Mouse (Mus musculus) kidney, embryonic 16.5 days (tissue): Measurements from ENCODE around the gene Chst11. TPM values are rescaled to one million over a fixed set of nuclear protein-coding genes. Genes with fewer than 3 reads are reported as not detected.

ENCODE experiments used
- ATAC-seq: fragments of 200-750 bp; cut with Nextera tagmentation; 2 replicates; pipeline ENCODE4 v1.8.0; 2017; ENCODE audit warnings: moderate TSS enrichment; ENCODE audit not compliant: low FRiP score, low TSS enrichment
- H3K27ac ChIP-seq: fragments of 300-500 bp; sonication (generic); 2 replicates; pipeline ENCODE4 v1.5.1; 2014; ENCODE audit warnings: low read length
- H3K27me3 ChIP-seq: fragments of 300-500 bp; sonication (generic); 2 replicates; pipeline ENCODE4 v1.6.1; 2014; ENCODE audit warnings: low read length, control low read depth, mixed read lengths; ENCODE audit not compliant: insufficient read depth
- H3K36me3 ChIP-seq: fragments of 300-500 bp; sonication (generic); 2 replicates; pipeline ENCODE4 v1.6.1; 2014; ENCODE audit warnings: low read length, control low read depth, mixed read lengths; ENCODE audit not compliant: insufficient read depth
- H3K4me1 ChIP-seq: fragments of 300-500 bp; sonication (generic); 2 replicates; pipeline ENCODE4 v1.6.1; 2014; ENCODE audit warnings: low read length, control low read depth, mixed read lengths; ENCODE audit not compliant: insufficient read depth
- H3K4me2 ChIP-seq: fragments of 300-500 bp; sonication (generic); replicated peaks from 2 replicates; pipeline ENCODE4 v1.6.1; 2014; ENCODE audit warnings: low read depth, low read length
- H3K4me3 ChIP-seq: fragments of 300-500 bp; sonication (generic); 2 replicates; pipeline ENCODE4 v1.5.1; 2014; ENCODE audit warnings: mild to moderate bottlenecking, low read length
- H3K9ac ChIP-seq: fragments of 300-500 bp; sonication (generic); replicated peaks from 2 replicates; pipeline ENCODE4 v1.6.1; 2014; ENCODE audit warnings: low read length
- H3K9me3 ChIP-seq: fragments of 300-500 bp; sonication (generic); 2 replicates; pipeline ENCODE4 v1.6.1; 2016; ENCODE audit warnings: low read length, control low read depth
- WGBS: fragments of 180-500 bp; shearing (Covaris S2); extraction: QIAGEN DNeasy Blood & Tissue Kit; methylation state at CpG from one replicate; pipeline ENCODE4 v1.1.7; 2014; 5-methylcytosine and 5-hydroxymethylcytosine counted together
- polyA plus RNA-seq: library from polyadenylated mRNA; unstranded; fragments of >200 nt; fragmentation: Nextera tagmentation; extraction: Ambion mirVana; gene quantifications from 2 replicates; pipeline ENCODE4 v1.2.1, GENCODE M21; 2015

Gene Chst11
- polyA plus RNA-seq, 1 experiment from 2014 or later, result 5.2 TPM

- H3K36me3 ChIP-seq, result no peaks in the 10 kb centered on the region
- peak overlapping the region; percentile 85 for H3K4me3 ChIP-seq
- peaks cover 6% of the 10 kb centered on the region; the same call in 1 of the 2 replicates for H3K27me3 ChIP-seq
- H3K4me2 ChIP-seq, result peak overlapping the region; percentile 90
- H3K27ac ChIP-seq, result 0 out of 2 replicates have a peak overlapping the region, but pooled peaks have one; percentile 13
- WGBS, result 43% methylated on average over 4 of the region's 4 CpGs
- H3K9ac ChIP-seq, result peak overlapping the region; percentile 82
- H3K4me1 ChIP-seq, result peaks cover 62% of the 10 kb centered on the region
- no peak for ATAC-seq
- H3K9me3 ChIP-seq, result no peaks in the 10 kb centered on the region
Measured at GRCm38 (mm10) chr10:82987394-82987793, 2.1 kb downstream of the Chst11 start.

DNA sequence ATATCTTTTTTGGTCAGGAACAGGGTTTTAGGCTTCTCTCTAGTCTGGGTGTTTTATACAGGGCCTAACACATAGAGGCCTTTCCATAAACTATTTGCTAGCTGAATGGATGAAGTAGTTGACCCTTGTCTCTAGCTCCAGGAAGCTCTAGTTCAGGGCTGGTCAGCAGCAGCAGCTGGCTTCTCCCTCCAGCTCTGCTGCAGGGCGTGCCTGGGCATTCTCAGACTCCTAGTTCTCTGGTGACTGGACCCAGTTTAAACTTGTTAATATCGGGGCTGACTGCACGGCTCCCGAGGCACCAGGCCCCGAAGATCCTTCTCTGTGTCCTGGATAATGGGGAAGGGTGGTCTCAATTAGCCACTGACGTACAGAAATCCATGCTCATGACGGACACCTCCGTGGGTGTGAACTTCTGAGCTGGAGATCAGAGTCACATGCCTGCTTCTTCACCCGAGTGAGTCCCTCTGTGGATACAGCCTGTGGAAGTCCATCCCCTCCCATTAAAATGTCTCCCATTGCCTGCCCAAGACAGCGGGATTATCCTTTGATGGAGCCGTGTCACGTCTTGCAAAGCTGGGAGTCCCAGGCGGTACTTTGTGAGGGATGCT is 4.2 kb downstream of the Chst11 start:
- ATAC-seq, result no peak; the same call in 1 of the 2 replicates
- Histone ChIP-seq H3K4me1 (peaks cover 58% of the 10 kb centered on the region), H3K4me2 (peak overlapping the region; percentile 11; the same call in 1 of the 2 replicates), H3K9ac (no peak overlapping the region), H3K36me3 (no peaks in the 10 kb centered on the region), H3K27ac (peak overlapping the region; percentile 37), H3K4me3 (no peak overlapping the region), H3K9me3 (no peaks in the 10 kb centered on the region), H3K27me3 (no peaks in the 10 kb centered on the region)
- WGBS, result 42% methylated on average over 13 of the region's 13 CpGs

DNA sequence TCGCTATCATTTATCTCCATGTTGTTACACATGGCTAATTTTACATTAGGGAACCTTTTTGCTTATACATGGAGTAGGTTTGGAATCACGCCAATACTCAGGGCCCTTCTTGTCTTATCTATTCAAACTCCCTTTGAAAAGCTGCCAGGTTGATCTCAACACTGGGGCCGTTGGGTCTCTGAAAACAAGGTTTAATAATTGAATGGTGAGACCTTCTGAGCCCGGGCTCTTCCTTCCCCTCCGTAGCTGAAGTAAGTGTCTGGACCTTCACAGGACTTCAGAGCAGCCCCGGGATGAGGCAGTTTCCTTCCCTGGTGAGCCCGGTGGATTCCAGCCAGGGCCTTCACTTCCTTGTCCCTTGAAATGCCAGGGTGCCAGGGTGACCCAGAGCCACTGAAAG is 5.6 kb downstream of the Chst11 start:
- Histone ChIP-seq H3K9ac (no peak overlapping the region), H3K4me2 (no peak overlapping the region), H3K27ac (peak overlapping the region; percentile 19; the same call in 1 of the 2 replicates), H3K4me3 (no peak overlapping the region), H3K4me1 (peaks cover 58% of the 10 kb centered on the region), H3K27me3 (no peaks in the 10 kb centered on the region), H3K9me3 (no peaks in the 10 kb centered on the region), H3K36me3 (no peaks in the 10 kb centered on the region)
- 27% methylated on average over 7 of the region's 7 CpGs for WGBS
- no peak for ATAC-seq

- Histone ChIP-seq H3K36me3 (no peaks in the 10 kb centered on the region), H3K27ac (no peak overlapping the region), H3K4me2 (no peak overlapping the region), H3K4me1 (peaks cover 53% of the 10 kb centered on the region), H3K9ac (no peak overlapping the region), H3K4me3 (no peak overlapping the region), H3K27me3 (no peaks in the 10 kb centered on the region), H3K9me3 (no peaks in the 10 kb centered on the region)
- WGBS, result 45% methylated on average over 10 of the region's 10 CpGs
- ATAC-seq, result no peak
Measured at GRCm38 (mm10) chr10:82991756-82992519, 6.6 kb downstream of the Chst11 start.

- Histone ChIP-seq H3K27ac (no peak overlapping the region), H3K27me3 (no peaks in the 10 kb centered on the region), H3K36me3 (no peaks in the 10 kb centered on the region), H3K9ac (no peak overlapping the region), H3K4me3 (no peak overlapping the region), H3K4me1 (peaks cover 41% of the 10 kb centered on the region), H3K4me2 (no peak overlapping the region), H3K9me3 (no peaks in the 10 kb centered on the region)
- WGBS, result 91% methylated on average over 7 of the region's 7 CpGs
- ATAC-seq, result no peak
Measured at GRCm38 (mm10) chr10:82994284-82994683, 9.0 kb downstream of the Chst11 start.

GRCm38 (mm10) chr10:82997460-82997859 is 12.2 kb downstream of the Chst11 start:
- no peak overlapping the region for H3K4me3 ChIP-seq
- no peak for ATAC-seq
- no peaks in the 10 kb centered on the region for H3K36me3 ChIP-seq
- H3K27me3 ChIP-seq, result no peaks in the 10 kb centered on the region
- H3K4me1 ChIP-seq, result peaks cover 34% of the 10 kb centered on the region
- no peak overlapping the region for H3K27ac ChIP-seq
- H3K9ac ChIP-seq, result no peak overlapping the region
- no peaks in the 10 kb centered on the region for H3K9me3 ChIP-seq
- H3K4me2 ChIP-seq, result no peak overlapping the region
- 68% methylated on average over 6 of the region's 6 CpGs for WGBS

DNA sequence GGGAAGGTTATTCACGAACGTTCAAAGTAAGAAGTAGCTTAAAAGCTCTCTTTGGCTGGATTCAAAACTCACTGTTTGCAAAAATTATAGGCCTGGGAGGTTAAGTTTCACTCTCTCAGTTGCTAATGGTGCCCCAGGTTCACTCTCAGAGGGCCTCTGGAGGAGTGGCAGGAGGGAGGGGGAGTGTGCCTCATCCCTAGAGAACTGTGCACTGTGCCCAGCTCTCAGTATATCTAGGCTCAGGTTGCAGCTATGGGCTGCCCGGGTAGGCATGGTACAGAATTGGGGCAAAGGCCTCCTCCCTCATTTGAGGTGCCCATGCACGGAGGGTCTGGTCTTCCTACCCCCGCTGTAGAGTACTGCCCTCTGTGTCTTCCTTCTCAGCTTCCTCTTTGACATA is 14.9 kb downstream of the Chst11 start:
- peak; percentile 83 for ATAC-seq
- H3K27me3 ChIP-seq, result no peaks in the 10 kb centered on the region
- no peaks in the 10 kb centered on the region for H3K36me3 ChIP-seq
- peak overlapping the region; percentile 15; the same call in 1 of the 2 replicates for H3K27ac ChIP-seq
- 41% methylated on average over 5 of the region's 5 CpGs for WGBS
- H3K4me1 ChIP-seq, result peaks cover 47% of the 10 kb centered on the region
- no peak overlapping the region for H3K9ac ChIP-seq
- H3K4me2 ChIP-seq, result no peak overlapping the region
- H3K4me3 ChIP-seq, result no peak overlapping the region
- H3K9me3 ChIP-seq, result no peaks in the 10 kb centered on the region

DNA sequence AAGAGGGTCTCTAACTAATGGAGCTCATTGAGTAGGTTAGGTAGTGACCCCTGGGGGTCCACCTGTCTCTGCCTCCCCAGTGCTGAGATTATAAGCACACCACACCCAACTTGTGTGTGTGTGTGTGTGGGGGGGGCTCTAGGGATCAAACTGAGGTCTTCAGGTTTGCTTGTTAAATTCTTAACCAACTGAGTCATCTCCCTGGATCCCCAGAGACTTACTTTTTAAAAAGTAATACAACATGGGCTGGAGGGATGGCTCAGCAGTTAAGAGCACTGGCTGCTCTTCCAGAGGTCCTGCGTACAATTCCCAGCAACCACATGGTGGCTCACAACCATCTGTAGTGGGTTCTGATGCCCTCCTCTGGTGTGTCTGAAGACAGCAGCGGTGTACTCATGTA is 15.4 kb downstream of the Chst11 start:
- Histone ChIP-seq H3K9ac (no peak overlapping the region), H3K4me3 (no peak overlapping the region), H3K4me1 (peaks cover 50% of the 10 kb centered on the region), H3K36me3 (no peaks in the 10 kb centered on the region), H3K27ac (no peak overlapping the region), H3K4me2 (no peak overlapping the region), H3K9me3 (no peaks in the 10 kb centered on the region), H3K27me3 (no peaks in the 10 kb centered on the region)
- no peak for ATAC-seq
- 96% methylated on average over 2 of the region's 2 CpGs for WGBS

DNA sequence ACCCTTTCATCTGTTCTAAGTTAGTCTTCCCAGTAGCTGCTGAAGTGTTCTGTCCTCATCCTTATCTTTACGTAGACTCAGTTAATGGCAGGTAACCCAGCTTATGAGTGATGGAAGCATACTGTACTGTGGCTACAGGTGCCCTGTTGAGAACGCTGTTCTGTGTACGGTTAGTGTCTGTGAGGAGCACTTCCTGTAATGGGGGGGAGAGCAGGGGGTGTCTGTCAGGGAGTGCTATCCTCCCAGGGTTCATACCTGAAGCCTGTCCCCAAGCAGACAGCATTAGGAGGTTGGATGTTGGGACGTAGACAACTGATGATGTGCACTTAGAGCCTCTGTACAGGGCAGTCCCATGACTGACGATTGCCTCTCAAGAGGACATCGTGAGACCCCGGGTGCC is 18.6 kb downstream of the Chst11 start:
- H3K36me3 ChIP-seq, result 0 out of 2 replicates have a peak, but pooled peaks cover 5% of the 10 kb centered on the region
- H3K4me1 ChIP-seq, result peaks cover 53% of the 10 kb centered on the region
- no peak overlapping the region for H3K4me2 ChIP-seq
- no peaks in the 10 kb centered on the region; the same call in 1 of the 2 replicates for H3K9me3 ChIP-seq
- H3K27ac ChIP-seq, result no peak overlapping the region
- H3K9ac ChIP-seq, result no peak overlapping the region
- ATAC-seq, result no peak
- no peak overlapping the region for H3K4me3 ChIP-seq
- 92% methylated on average over 7 of the region's 7 CpGs for WGBS
- no peaks in the 10 kb centered on the region for H3K27me3 ChIP-seq

DNA sequence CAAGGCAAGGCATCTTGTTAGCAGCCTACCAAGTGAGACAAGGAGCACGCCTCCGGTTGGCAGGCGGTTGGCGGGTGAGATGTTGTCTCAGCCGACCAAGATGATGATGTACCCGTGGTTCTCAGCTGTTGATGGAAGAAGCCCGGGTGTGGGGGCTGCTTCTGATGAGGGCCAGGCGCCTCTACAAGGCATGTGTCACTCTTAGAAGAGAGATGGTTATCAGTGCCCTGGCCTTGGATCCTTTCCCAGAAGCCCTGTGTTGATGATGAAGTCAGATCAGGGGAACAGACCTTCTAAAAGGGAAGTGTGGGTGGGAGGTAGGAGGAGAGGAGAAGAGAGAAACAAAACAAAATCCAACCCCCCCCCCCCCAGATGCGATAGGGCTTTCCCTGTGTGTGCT is 19.1 kb downstream of the Chst11 start:
- Histone ChIP-seq H3K4me1 (peaks cover 55% of the 10 kb centered on the region), H3K4me3 (no peak overlapping the region), H3K9ac (no peak overlapping the region), H3K36me3 (0 out of 2 replicates have a peak, but pooled peaks cover 5% of the 10 kb centered on the region), H3K9me3 (no peaks in the 10 kb centered on the region; the same call in 1 of the 2 replicates), H3K27ac (0 out of 2 replicates have a peak overlapping the region, but pooled peaks have one; percentile 0), H3K4me2 (no peak overlapping the region), H3K27me3 (no peaks in the 10 kb centered on the region)
- WGBS, result 39% methylated on average over 9 of the region's 9 CpGs
- no peak for ATAC-seq
